Mouse (Mus musculus): ENCODE data around the gene Pde2a. TPM values are rescaled to one million over a fixed set of nuclear protein-coding genes. Genes with fewer than 3 reads are reported as not detected.

Gene Pde2a
- total and polyA plus RNA-seq, 3 experiments: 0.08 to 0.40 TPM; not detected in 1

DNA sequence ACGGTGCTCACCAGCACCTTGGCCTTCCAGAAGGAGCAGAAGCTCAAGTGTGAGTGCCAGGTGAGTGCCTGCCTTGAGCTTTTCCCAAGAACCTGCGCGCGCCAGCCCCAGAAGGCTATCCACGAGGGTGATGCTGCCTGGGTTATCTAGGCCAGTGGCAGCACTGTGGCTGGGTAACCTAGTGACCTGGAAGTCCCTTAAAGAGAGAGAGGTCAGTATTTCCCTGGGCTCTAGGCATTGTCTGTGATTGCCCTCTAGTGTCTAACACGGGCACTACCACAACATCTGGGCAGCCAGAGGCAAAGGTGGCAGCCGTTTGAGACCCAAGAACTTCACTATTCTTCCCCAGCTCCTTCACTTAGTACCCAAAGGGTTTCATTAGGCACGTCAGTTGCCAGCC, 81.9 kb downstream of the Pde2a start:
- TF ChIP-seq SIN3A (IDR thresholded peaks at IDR 0.05; ENCODE audit: low read length) (no peak), USF2 (conservative IDR thresholded peaks at IDR 0.05; ENCODE audit: low read depth, low read length) (no peak), ELF1 (IDR thresholded peaks at IDR 0.05; ENCODE audit: low read depth, low read length) (peak; percentile 43), CTCF (conservative IDR thresholded peaks at IDR 0.05 in 1 of 2, IDR thresholded peaks at IDR 0.05 in 1 of 2; ENCODE audit: low read depth in 2 of 2, low read length in 2 of 2) (peak; percentile 62 to 97), ETS1 (conservative IDR thresholded peaks at IDR 0.05; ENCODE audit: low read depth, low read length) (no peak), IRF4 (IDR thresholded peaks at IDR 0.05; ENCODE audit: low read depth, low read length) (peak; percentile 40; the same call in 1 of the 2 replicates), HCFC1 (IDR thresholded peaks at IDR 0.05; ENCODE audit: low read depth, low read length) (0 out of 2 replicates have a peak, but pooled peaks have one; percentile 21), NRF1 (IDR thresholded peaks at IDR 0.05; ENCODE audit: low read depth, low read length) (no peak), PAX5 (IDR thresholded peaks at IDR 0.05; ENCODE audit: low read length) (no peak), RAD21 (IDR thresholded peaks at IDR 0.05; ENCODE audit: low read depth, low read length) (peak; percentile 96), E2F4 (IDR thresholded peaks at IDR 0.05; ENCODE audit: insufficient replicate concordance, low read depth, low read length) (no peak), MEF2A (IDR thresholded peaks at IDR 0.05; ENCODE audit: borderline replicate concordance, low read depth, low read length) (peak; percentile 55), ZKSCAN1 (IDR thresholded peaks at IDR 0.05; ENCODE audit: borderline replicate concordance, low read depth, low read length) (no peak), EP300 (IDR thresholded peaks at IDR 0.05; ENCODE audit: low read length) (no peak), MAZ (IDR thresholded peaks at IDR 0.05; ENCODE audit: low read depth, low read length) (no peak), NELFE (IDR thresholded peaks at IDR 0.05; ENCODE audit: low read depth, low read length) (peak; percentile 47; the same call in 1 of the 2 replicates), SMC3 (IDR thresholded peaks at IDR 0.05; ENCODE audit: low read depth, low read length) (peak; percentile 87), CHD2 (IDR thresholded peaks at IDR 0.05; ENCODE audit: low read length) (no peak), MAFK (IDR thresholded peaks at IDR 0.05; ENCODE audit: insufficient replicate concordance, low read length) (no peak), JUND (conservative IDR thresholded peaks at IDR 0.05; ENCODE audit: low read depth, low read length) (no peak), TCF12 (IDR thresholded peaks at IDR 0.05; ENCODE audit: low read depth, low read length) (no peak), POLR2AphosphoS2 (IDR thresholded peaks at IDR 0.05; ENCODE audit: low read depth, low read length) (no peak), BHLHE40 (IDR thresholded peaks at IDR 0.05; ENCODE audit: low read depth, low read length) (0 out of 2 replicates have a peak, but pooled peaks have one; percentile 4), ZC3H11A (IDR thresholded peaks at IDR 0.05; ENCODE audit: low read depth, low read length) (0 out of 2 replicates have a peak, but pooled peaks have one; percentile 32), ZMIZ1 (IDR thresholded peaks at IDR 0.05; ENCODE audit: low read depth, low read length) (no peak), MXI1 (IDR thresholded peaks at IDR 0.05; ENCODE audit: low read depth, low read length) (no peak)
- in situ Hi-C loops (cut with MboI; ENCODE audit: low pct_ligation_motif_present, low pct_unique_long_range_greater_than_20kb, low sequenced_read_pairs): loop anchor here (5.0 to 25.0 kb wide), 3 partner anchors 46 to 589 kb away; partner anchors contain the start of genes Gm45837 and Pde2a
- H3K4me2 ChIP-seq (ENCODE audit: insufficient read depth, low read depth, poor library complexity, severe bottlenecking): peak overlapping the region; percentile 18; the same call in 1 of the 2 replicates
- peaks cover 5 to 23% of the 10 kb centered on the region in 2 experiments for H3K4me1 ChIP-seq (ENCODE audit: control insufficient read depth in 1 of 2, insufficient read depth in 2 of 2)
- dilution Hi-C loops (cut with MboI; ENCODE audit: extremely low pct_ligation_motif_present, extremely low pct_unique_long_range_greater_than_20kb, low sequenced_read_pairs): no loop called here
- no peak overlapping the region for H3K9ac ChIP-seq (ENCODE audit: insufficient read depth, low read depth)
- peaks cover 3% of the 10 kb centered on the region for H3K9me3 ChIP-seq (replicated peaks; ENCODE audit: low read length)
- no peak overlapping the region for H3K4me3 ChIP-seq (replicated peaks in 1 of 3; ENCODE audit: low read depth in 2 of 3, low read length in 2 of 3, poor library complexity in 1 of 3)
- H3K27ac ChIP-seq (ENCODE audit: insufficient read depth, low read depth): no peak overlapping the region
- peak; percentile 54 for DNase-seq (ENCODE audit: extremely low read depth)
- H3K79me2 ChIP-seq (replicated peaks; ENCODE audit: control insufficient read depth, extremely low read depth, insufficient read depth, poor library complexity, severe bottlenecking): no peaks in the 10 kb centered on the region
- H3K27me3 ChIP-seq (replicated peaks): peaks cover 81% of the 10 kb centered on the region
- no peaks in the 10 kb centered on the region for H3K36me3 ChIP-seq (replicated peaks in 1 of 2; ENCODE audit: control insufficient read depth in 1 of 2, insufficient read depth in 1 of 2, low read length in 1 of 2)

Data from CH12.LX (cell line).